Mouse (Mus musculus) cerebellum, adult 2 months (tissue): ENCODE measurements around the gene Nfe2l2.

ENCODE experiments used
- CTCF ChIP-seq: fragments of 200-500 bp; IDR thresholded peaks from 2 replicates; pipeline ENCODE4 v1.5.1; 2011; ENCODE audit warnings: low read depth, mild to moderate bottlenecking, control low read depth, low read length, moderate library complexity, borderline replicate concordance; ENCODE audit not compliant: insufficient read depth
- POLR2A ChIP-seq: fragments of 200-500 bp; IDR thresholded peaks from 2 replicates; pipeline ENCODE4 v1.6.1; 2011; ENCODE audit warnings: low read length, control low read depth, borderline replicate concordance; ENCODE audit not compliant: insufficient read depth

DNA sequence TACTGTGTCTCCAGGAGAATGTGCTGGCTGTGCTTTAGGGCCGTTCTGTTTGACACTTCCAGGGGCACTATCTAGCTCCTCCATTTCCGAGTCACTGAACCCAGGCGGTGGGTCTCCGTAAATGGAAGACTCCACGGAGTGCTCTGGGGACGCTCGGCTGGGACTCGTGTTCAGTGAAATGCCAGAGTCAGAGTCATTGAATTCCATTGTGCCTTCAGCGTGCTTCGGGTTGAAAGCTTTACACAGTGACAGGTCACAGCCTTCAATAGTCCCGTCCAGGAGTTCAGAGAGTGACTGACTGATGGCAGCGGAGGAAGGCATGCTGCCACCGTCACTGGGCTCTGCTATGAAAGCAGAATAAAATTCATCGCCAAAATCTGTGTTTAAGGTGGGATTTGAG lies 27.9 kb downstream of the Nfe2l2 start:
- TF ChIP-seq CTCF: no peak
- TF ChIP-seq POLR2A: no peak
